Mouse (Mus musculus) lung, postnatal 0 days (tissue): Measurements from ENCODE around the gene 4930523C07Rik.

Experiments used
- CTCF ChIP-seq: IDR thresholded peaks from 2 replicates; pipeline ENCODE4 v1.5.1; 2016; ENCODE audit warnings: antibody characterized with exemption, mild to moderate bottlenecking
- EP300 ChIP-seq: IDR thresholded peaks from 2 replicates; pipeline ENCODE4 v1.6.1; 2016; ENCODE audit warnings: antibody characterized with exemption, mild to moderate bottlenecking, control low read depth

- peak; percentile 17; the same call in 1 of the 2 replicates for TF ChIP-seq CTCF
- peak; percentile 42; the same call in 1 of the 2 replicates for TF ChIP-seq EP300
These were observed 34.9 kb downstream of the 4930523C07Rik start for GRCm38 (mm10) chr1:160078882-160079661.
